Mouse (Mus musculus) right cerebral cortex, adult 2 months (tissue): ENCODE data around the gene Rbm47.

Source experiments
- DNase-seq, 2 experiments: peaks; one replicate each; pipeline ENCODE4 v3.0.0; 2021 to 2022; ENCODE audit warnings: low spot score in 2 of 2

Gene Rbm47

GRCm38 (mm10) chr5:66165748-66166147, 7.2 kb downstream of the Rbm47 start:
- DNase-seq: peak; percentile 5

DNA sequence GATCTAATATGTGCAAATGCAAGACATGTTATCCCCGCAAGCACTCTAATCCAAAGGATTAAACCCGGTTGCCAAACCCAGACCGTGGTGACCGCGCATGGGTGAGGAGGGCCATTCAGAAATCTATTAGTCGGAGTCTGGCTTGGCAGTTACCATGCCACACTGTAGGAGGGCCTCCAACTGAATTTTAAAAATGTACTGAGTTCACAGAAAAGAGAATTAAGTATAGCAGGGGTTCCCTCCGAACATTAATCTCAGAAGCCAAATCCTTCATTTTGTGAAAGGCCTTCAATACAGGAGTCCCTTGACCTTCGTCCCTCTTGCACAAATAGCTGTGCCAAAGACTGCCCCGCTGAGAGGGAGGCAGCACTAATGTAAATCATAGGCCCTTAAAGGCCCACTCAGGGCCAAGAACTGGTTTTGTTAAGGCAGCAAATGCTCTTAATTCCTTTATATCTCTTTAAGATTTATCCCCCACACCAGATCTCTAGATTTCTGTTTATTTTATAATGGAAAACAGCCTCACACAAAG, 16.4 kb downstream of the Rbm47 start:
- no peak for DNase-seq

- DNase-seq: no peak
Observed at GRCm38 (mm10) chr5:66154616-66155015, 18.3 kb downstream of the Rbm47 start.

DNA sequence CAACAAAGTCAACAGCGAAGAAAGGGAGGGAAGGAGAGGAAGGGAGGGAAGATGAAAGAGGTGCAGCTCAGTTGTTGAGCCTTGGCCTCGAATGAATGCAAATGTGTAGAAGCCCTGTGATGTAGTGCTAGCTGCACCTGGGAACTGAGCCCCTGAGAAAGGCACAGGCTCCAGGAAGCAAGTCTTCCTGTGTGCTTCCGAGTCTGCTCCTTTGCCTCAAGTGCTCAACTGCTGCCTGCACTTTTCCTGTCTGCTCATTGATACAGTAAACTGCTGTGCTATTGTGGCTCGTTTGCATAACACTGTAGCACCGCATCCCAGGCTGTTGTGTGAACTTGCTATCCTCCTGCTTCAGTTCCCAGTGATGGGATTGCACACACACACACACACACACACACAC, 19.4 kb downstream of the Rbm47 start:
- no peak for DNase-seq

GRCm38 (mm10) chr5:66151301-66152188, 21.4 kb downstream of the Rbm47 start:
- peak in 1 of 2 experiments; percentile 13 for DNase-seq

DNA sequence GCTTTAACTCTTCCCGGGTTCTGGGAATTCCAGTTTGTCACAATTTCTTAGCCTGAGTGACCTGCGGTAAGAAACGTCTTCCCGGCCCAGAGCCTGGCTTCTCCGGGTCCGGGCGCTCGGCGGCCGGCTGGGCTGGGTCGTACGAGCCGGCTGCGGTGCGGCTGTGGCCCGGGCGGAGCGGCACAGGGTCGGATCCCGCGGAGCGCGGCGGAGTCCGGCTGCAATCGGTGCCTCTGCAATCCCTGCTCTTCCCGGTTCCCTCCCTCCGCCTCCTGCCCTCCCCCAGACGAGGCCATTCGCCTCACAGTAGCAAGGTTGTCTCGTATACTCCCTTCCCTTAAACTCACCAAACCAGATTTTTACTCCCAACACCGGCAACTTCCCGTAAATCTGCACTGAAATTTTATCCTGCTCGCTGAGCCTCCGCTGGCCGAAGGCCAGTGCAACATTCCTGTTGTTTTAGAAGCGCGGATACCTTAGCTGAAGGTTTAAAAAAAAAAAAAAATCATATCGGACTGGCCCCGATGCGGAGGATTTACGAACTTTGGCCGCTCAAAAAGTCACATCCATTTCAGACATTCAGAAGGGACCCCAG, 22.1 kb downstream of the Rbm47 start:
- DNase-seq: peak in 1 of 2 experiments; percentile 19

DNA sequence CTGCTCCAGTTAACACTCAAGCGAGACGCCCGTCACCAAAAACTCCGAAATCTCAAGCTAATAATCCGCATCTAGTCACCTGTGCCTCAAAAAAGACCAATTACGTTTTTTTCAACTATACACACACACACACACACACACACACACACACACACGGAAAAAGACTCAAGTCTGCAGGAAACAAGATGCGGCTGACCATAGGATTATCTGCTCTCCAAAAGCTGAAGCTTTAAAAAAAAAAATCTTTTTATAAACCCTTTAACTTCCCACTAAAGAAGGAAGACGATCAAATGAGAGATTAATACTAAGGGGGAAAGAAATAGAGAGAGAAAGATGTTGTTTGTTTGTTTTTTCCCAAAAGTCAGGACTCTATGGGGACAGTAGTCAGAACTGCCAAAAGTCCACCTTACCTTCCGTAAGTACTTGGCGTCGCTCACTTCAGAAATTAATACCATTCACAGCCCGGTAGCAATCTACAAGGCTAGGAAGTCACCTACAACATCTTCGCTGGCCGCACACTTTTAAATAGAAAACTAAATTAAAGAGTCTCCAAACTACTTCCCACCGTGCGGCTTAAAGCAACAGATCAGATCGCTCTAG, 22.7 kb downstream of the Rbm47 start:
- peak in 1 of 2 experiments; percentile 8 for DNase-seq

DNA sequence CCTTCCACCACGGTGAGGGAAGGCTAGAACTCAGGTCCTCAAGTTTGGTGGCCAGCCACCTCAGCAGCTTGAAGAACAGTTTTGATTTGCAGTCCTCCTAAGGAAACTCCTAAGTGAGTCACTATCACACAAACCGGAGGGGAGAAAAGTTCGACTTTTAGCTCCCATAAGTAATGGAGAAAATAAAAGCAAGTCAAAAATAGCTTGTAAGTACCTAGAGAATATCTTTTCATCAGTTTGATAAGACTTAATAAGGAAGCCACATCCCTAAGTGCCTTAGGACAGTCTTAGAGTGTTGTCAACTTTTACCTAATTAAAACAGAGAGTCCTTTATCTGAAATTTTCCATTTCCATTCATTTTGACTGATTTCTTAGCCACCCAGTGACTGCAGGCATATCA, 23.3 kb downstream of the Rbm47 start:
- DNase-seq: no peak

DNA sequence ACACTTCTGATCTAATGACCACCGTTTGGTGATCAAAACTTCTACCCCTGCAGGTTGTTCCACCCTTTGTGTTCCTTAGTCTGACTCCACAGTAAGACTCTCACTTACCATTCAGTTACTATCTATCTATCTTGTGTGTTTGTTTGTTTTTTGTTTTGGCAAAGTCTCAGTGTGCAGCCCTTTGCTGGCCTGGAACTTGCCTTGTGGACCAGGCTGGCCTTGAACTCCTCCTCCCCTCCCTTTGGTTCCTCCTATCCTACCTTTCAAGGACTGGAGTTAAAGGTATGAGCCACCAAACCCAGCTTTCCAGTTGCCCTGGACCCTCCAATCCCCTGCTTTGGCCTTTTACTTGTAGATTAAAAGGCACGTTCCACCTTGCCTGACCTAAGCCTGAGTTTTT, 23.8 kb downstream of the Rbm47 start:
- no peak for DNase-seq

GRCm38 (mm10) chr5:66147313-66147712, 25.6 kb downstream of the Rbm47 start:
- DNase-seq: no peak

GRCm38 (mm10) chr5:66145583-66145982, 27.3 kb downstream of the Rbm47 start:
- no peak for DNase-seq

- DNase-seq: no peak
Observed at GRCm38 (mm10) chr5:66143093-66144032, 29.6 kb downstream of the Rbm47 start.

GRCm38 (mm10) chr5:66141474-66141873, 31.4 kb downstream of the Rbm47 start:
- no peak for DNase-seq

DNA sequence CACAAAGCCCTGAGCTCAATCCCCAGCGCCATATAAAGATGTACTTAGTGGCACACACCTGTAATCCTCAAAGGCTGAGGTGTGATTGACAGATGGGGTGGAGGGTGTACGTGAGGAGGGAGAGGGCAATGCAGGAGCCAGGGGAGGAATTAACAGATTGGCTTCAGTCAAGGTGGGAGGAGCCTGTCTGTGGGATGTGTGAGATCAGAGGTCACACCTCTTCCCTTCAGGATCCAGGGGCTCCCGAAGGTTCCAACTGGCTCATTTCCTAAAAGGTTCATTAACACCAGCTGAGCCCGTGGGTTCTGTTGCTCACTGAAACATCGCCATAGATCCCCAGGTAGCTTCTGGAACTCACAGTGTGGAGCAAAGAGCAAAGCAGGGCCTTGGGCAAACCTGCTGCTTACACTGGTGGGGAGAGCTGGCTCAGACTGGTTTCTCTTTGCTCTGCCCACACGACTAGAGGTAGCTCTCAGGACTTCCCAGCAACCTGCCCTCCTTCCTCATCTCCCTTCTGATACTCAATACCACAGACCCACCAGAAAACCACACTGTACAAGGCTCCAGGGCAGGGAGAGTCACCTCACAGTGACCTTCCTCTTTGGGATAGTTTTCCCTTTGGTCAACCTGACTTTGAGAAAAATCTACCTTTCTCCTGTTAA, 33.2 kb downstream of the Rbm47 start:
- DNase-seq: no peak

DNA sequence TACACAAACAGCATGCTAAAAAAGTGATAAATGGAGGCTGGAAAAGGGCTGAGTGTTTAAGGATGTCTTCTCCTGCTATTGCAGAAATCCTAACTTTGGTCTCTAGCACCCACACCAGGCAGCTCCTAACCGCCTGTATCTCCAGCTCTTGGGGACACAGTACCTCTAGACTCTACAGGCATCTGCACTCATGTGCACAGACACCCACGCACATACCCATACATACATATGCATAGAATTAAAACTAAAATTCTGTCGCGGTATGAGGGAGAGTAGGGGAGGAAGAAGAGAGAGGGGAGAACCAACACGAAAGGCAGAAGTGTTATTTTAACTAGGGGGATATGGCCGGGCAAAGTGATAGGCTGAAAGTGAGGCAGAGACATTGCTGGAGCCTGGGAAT, 33.7 kb downstream of the Rbm47 start:
- DNase-seq: no peak

GRCm38 (mm10) chr5:66138597-66138996, 34.3 kb downstream of the Rbm47 start:
- no peak for DNase-seq

DNA sequence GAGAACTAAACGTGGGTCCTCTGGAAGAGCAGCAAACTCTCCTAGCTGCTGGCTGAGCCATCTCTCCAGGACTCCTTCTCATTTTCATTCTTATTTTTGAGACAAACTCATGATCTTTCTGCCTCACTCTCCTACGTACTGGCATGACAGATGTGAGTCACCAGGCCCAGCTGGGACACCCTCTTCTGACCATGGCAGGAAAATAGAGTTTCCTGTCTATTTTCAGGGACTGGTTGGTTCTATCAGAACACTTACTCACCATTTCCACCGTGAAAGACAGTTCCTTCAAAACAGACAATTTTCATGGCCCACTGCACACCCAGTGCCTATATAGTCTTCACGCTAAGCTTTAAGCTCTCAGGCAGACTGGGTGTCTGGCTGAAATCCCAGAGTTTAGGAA, 35.7 kb downstream of the Rbm47 start:
- DNase-seq: peak; percentile 24 to 34

- no peak for DNase-seq
Observed at GRCm38 (mm10) chr5:66135853-66136210, 37.1 kb downstream of the Rbm47 start.

- DNase-seq: no peak
Observed at GRCm38 (mm10) chr5:66135161-66135852, 37.6 kb downstream of the Rbm47 start.

DNA sequence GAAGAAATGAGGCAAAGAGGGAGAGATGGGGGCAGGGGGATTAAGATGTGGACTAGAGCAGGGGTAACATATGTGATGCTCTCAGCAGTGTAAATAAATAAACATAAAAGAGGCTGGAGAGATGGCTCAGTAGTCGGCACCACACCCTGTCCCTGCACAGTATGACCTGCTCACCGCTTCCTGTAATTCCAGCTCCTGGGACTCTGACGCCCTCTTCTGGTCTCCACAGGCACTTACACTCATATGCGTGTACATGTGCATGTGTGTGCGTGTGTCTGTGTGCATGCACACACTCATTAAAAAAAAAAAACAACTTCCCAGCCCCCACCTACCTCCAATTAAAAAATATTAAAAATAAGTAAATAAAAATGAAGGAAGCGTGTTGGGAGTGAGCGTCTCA, 38.3 kb downstream of the Rbm47 start:
- DNase-seq: no peak
